Mouse (Mus musculus) cerebellum, adult 18-20 months (tissue): Measurements from ENCODE around the gene Mgll.

Source experiments
- DNase-seq, 2 experiments: peaks; one replicate each; pipeline ENCODE4 v3.0.0; 2021

Gene Mgll

DNA sequence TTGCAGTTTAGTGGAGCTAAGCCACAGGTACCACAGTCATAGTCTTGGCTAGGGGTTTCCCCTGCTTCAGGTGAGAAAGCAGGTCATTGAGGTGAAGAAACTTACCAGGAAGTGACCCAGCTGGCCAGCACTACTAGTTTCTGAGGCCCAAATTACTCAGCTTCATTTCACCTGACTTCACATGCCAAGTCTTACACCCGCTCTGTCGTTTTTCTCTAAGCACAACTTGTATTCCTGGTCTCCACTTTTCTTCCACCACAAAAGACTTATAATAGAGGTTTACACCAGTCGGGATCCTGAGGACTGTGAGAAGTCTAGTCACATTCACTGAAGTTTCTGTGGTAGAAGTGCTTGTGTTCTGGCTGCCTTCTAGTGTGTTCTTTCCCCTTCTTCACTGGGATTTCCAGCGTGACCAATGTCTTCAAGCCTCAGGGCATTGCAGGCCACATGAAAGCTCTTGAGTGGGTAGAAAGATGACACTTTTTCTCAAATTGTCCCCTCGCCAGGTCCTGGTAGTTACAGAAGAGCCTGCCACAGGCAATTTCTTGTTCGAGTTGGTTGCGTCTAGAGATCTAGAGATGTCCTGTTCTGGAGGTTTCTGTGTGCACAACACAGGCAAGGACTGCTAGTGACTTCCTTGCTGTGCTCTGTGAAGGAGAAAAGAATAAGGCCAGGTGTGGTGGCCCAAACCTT, 6.0 kb upstream of the Mgll start:
- no peak for DNase-seq

DNA sequence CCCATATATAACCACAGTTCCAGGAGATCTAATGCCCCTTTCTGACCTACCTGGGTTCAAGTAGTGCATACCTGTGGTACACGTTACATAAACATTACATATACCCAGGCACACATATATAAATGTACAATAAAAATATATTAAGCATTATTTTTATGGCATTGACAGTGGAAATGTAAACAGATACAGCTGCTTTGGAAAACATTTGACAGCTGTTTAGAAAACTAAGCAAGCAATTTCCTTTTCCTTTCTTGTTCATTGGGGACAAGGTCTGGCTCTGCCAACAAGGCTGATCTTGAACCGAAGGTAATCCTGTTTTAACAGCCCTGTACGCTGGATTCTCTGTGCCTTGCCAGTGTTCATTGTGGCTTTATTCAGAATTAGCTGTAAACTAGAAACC, 3.2 kb upstream of the Mgll start:
- DNase-seq: no peak

DNA sequence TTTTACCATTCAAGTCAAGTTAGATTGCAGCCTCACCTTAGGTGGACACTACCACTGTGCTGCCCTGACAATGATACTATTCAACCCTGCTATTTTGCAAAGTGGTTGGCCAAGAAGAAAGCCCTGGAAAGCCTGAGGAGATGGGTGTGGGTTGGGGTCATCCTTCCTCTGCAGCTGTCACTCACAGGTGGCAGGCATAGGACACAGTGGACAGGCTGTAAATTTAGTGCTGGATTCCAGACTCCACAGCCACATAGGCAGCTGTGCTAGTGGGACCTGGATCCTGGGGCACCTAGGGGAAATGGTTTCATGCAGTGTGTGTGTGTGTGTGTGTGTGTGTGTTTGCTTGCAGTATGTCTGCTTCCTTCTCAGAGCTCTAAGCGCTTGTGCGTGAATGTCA, 1.3 kb upstream of the Mgll start:
- no peak for DNase-seq

DNA sequence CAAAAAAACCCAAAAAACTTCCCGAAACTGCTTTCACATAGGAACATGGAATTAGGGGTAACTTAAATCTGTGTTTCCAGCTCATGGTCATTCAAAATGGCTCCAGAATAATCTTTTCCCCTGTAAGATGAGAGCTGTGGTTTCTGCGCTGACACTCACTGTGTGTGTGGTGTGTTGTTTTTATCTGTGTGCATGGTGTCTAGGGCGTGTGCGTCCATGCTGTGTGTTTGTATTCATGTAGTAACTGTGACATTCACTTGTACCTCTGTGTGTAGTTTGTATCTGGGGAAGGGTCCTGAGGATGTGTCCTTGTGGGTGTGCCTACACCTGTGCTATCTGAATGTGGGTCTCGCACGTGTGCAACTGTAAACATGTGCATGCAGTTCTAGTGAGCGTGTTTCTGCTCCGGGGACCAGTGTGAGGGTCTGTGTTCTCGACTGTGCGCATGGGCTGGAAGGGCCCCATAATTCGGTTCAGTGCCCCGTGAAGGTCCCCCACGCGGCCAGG, 353 bp upstream of the Mgll start:
- DNase-seq: no peak

DNA sequence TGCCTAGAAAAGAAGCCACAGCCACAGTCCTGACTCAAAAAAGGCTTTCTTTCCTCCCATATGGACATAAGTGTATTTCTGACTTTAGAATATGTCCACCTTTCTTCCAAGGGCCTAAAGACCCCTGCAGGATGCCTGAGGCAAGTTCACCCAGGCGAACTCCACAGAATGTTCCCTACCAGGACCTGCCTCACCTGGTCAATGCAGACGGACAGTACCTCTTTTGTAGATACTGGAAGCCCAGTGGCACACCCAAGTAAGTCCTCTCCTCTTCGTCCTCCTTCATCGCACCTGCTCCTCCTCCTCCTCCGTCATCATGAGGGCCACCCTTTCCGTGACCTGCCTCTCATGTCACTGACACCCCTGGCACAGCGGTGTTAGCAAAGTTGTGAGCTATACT, 1.4 kb downstream of the Mgll start:
- DNase-seq: peak; percentile 49 to 50

DNA sequence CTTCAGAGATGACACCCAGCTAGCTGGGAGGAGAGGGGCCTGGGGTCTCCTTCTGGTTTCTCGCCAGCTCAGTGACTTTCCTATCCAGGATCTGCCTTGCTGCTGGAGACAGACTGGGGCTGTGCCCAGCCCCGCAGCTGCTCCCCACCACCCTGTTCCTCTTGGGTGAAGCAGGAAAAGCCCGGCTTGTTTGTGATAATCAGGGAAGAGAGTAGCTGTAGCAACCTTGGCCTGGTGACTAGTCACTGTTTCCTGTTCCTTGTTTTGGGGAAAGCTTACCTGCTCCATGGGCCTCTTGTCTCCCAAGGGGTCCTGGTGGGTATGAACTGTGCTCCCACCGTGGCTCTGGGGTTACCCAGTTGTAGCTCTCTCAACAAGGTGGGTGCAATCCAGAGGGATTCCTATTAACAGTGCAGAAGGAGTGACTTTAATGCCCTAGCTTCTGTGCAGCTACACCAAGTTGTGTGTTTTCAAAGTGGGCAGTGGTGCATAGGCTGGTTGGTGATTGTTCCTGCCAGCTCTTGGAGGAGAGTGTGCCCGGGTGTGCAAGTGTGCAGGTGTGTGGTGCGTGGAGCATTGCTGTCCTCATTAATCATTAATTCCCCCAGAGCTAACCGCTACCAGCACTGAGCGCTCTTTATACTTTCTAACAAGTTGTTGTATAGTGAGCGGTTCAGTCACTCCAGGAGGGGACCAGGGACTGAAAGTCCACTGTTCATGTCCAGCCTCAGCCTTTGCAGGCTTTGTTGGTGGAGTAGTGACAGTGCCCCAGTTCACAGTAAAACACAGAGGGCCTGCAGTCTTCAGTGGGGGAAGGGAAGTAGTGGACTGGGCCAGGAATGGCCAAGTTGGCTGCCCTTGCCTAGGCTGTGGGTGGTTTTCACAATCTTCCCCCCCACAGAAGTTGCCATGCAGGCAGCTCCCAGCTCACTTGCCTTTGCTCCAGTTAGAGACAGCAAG, 2.3 kb downstream of the Mgll start:
- DNase-seq: peak; percentile 49

DNA sequence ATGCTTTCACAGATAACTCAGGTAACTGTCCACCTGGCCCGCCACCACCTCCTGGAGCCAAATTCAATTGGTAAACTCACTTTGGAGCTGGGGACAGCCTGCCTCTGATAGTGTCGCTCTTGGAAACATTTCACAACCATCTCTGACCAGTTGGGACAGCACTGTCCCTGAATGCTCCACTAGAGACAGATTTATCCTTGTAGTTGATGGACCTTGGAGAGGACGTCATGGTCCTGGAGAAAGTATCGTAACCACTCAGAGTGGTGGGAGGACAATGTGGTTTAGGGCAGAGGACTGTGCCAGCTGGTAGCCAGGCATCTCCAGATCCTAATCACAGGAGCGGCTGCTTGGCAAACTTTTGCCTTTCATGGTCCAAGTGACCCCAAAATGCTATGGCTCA, 3.3 kb downstream of the Mgll start:
- DNase-seq: peak; percentile 32 to 48

GRCm38 (mm10) chr6:88728054-88728453, 3.8 kb downstream of the Mgll start:
- DNase-seq: peak; percentile 39 to 48

GRCm38 (mm10) chr6:88728515-88728914, 4.3 kb downstream of the Mgll start:
- no peak for DNase-seq

GRCm38 (mm10) chr6:88731211-88731751, 7.1 kb downstream of the Mgll start:
- DNase-seq: peak; percentile 48 to 57

GRCm38 (mm10) chr6:88731991-88732390, 7.8 kb downstream of the Mgll start:
- peak; percentile 80 to 82 for DNase-seq

- no peak for DNase-seq
Observed at GRCm38 (mm10) chr6:88732643-88733613, 8.7 kb downstream of the Mgll start.

GRCm38 (mm10) chr6:88736337-88736736, 12.1 kb downstream of the Mgll start:
- DNase-seq: no peak

DNA sequence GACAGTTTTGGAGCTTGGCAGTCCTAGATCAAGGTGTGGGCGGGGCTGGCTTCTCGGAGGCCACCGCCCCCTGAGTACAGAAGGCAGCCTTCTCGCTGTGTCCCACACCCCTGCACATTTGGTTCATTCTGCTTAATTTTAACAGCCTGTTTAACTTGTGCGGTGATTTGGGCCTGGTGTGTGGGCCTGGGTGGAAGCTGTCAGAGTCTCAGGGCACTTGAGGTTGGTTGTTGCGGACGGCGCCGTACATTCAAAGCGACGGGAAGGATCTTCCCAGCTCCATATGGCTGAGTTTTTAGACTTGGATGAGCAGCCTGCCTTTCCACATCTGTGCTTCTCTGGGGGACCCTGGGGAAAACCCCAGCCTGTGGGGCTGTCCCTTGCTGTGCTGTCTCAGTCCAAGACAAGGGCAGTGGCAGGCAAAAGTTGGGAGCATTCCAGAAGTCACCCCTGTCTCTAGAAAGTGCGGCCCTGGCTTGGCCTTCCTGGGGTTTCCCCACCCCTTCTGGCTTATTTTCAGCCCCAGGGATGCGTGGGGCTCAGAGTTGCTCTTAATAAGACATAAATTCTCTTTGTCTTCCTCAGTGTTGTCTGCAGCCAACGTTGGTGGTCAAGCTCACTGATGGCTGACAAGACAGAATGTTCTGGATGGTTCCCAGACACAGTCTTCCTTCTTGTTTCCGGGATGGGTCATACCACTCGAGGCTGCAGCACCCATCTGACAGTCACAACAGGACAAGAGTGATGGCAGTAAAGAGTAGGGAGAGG, 12.7 kb downstream of the Mgll start:
- DNase-seq: no peak

GRCm38 (mm10) chr6:88737509-88737888, 13.3 kb downstream of the Mgll start:
- DNase-seq: no peak

- DNase-seq: no peak
Observed at GRCm38 (mm10) chr6:88741041-88741440, 16.8 kb downstream of the Mgll start.

DNA sequence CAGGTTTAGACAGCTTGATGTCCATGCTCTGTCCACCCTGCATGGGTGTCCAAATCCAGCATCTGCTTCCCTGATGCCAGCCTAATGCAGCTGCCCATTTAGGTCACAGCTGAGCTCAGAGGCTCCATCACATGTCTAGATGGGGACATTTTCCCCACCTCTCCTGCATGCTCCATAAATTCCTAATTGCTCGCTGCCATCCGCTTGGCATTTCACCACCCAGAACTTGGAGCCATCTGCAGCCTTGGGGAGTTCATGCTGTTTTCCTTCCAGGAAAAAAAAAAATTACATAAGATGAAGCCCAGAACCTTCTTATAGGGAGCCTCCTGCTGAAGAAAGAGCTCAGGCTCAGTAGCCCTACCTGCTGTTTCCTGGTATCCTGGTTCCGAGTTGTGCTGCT, 17.6 kb downstream of the Mgll start:
- DNase-seq: peak; percentile 63 to 66

DNA sequence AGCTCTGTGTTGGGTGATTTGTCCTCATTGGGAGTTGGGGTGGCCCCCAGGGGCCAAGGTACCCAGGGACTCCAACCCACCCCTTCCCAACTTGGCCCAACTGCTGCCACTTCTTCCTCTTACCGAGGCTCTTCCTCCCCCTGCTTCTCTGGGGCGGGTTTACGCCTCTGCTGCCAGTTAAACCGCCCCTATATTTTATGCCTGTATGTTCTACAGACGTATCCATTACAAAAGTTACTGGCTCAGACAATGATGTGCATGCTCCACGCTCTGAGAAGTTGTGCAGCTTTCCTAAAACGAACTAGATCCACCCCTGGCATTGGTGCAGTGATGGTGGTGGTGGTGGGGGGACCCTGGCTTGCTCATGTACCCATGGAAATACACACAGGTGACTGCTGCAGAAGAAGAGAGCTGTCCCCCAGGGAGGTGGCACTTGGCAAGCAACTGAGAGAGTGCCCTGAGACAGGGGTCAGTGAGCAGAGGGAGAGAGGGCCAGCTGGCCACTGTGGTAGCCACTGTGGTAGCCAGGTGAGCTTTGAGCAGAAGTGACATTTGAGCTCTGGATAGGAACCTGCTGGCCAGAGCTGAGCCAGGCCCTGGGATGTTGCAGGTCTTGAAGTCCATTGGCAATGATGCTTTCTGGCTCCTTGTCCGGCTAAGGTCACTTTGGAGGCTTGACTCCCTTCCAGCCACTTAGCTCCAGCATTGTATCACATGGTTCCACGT, 18.2 kb downstream of the Mgll start:
- DNase-seq: peak in 1 of 2 experiments; percentile 46

- DNase-seq: no peak
Observed at GRCm38 (mm10) chr6:88743601-88744291, 19.5 kb downstream of the Mgll start.

- no peak for DNase-seq
Observed at GRCm38 (mm10) chr6:88745027-88745426, 20.8 kb downstream of the Mgll start.
